Mouse (Mus musculus) myocyte (in vitro differentiated cells): Measurements from ENCODE around the gene Heatr5a. TPM values are rescaled to one million over a fixed set of nuclear protein-coding genes. Genes with fewer than 3 reads are reported as not detected.

Experiments used
- H3K27me3 ChIP-seq: one replicate; pipeline ENCODE4 v1.6.1; 2011; ENCODE audit not compliant: control insufficient read depth, insufficient read depth, insufficient read length
- H3K36me3 ChIP-seq: one replicate; pipeline ENCODE4 v1.6.1; 2011; ENCODE audit not compliant: control insufficient read depth, insufficient read depth
- H3K4me2 ChIP-seq: one replicate; pipeline ENCODE4 v1.6.1; 2011; ENCODE audit warnings: low read depth, control low read depth
- H3K4me3 ChIP-seq: one replicate; pipeline ENCODE4 v1.5.1; 2011; ENCODE audit warnings: mild to moderate bottlenecking, control low read depth, moderate library complexity
- H3K79me2 ChIP-seq: one replicate; pipeline ENCODE4 v1.6.1; 2011; ENCODE audit not compliant: control insufficient read depth, insufficient read depth
- H3ac ChIP-seq: one replicate; pipeline ENCODE4 v1.6.1; 2011; ENCODE audit not compliant: control insufficient read depth, insufficient read length
- CEBPB ChIP-seq: IDR thresholded peaks from 2 replicates; pipeline ENCODE4 v1.6.1; 2011; ENCODE audit warnings: mild to moderate bottlenecking, moderate library complexity; ENCODE audit not compliant: poor library complexity, insufficient read depth, severe bottlenecking
- E2F4 ChIP-seq: IDR thresholded peaks from one replicate; pipeline ENCODE4 v1.6.1; 2011; ENCODE audit warnings: mild to moderate bottlenecking, control low read depth, moderate library complexity; ENCODE audit not compliant: insufficient read depth
- MAX ChIP-seq: IDR thresholded peaks from one replicate; pipeline ENCODE4 v1.6.1; 2011; ENCODE audit warnings: low read depth, mild to moderate bottlenecking, control low read depth
- MYOD1 ChIP-seq, 3 experiments: IDR thresholded peaks; one replicate each; pipeline ENCODE4 v1.6.1; 2011; ENCODE audit warnings: control low read depth in 2 of 3, low read depth in 2 of 3, mild to moderate bottlenecking in 2 of 3, moderate library complexity in 1 of 3; ENCODE audit not compliant: insufficient read length in 2 of 3, control insufficient read depth in 1 of 3
- MYOG ChIP-seq, 3 experiments: IDR thresholded peaks; one replicate each; pipeline ENCODE4 v1.6.1; 2011; ENCODE audit warnings: control low read depth in 2 of 3, low read depth in 2 of 3, mild to moderate bottlenecking in 2 of 3; ENCODE audit not compliant: insufficient read length in 2 of 3, control insufficient read depth in 1 of 3, insufficient read depth in 1 of 3
- POLR2A ChIP-seq: IDR thresholded peaks from one replicate; pipeline ENCODE4 v1.6.1; 2011; ENCODE audit warnings: low read depth, mild to moderate bottlenecking, control low read depth, moderate library complexity; ENCODE audit not compliant: insufficient read length
- POLR2AphosphoS2 ChIP-seq: IDR thresholded peaks from one replicate; pipeline ENCODE4 v1.6.1; 2011; ENCODE audit warnings: low read depth, control low read depth; ENCODE audit not compliant: insufficient read length
- REST ChIP-seq: IDR thresholded peaks from one replicate; pipeline ENCODE4 v1.6.1; 2011; ENCODE audit warnings: mild to moderate bottlenecking, control low read depth, moderate library complexity; ENCODE audit not compliant: insufficient read depth, insufficient read length
- SRF ChIP-seq: IDR thresholded peaks from one replicate; pipeline ENCODE4 v1.6.1; 2011; ENCODE audit warnings: low read depth; ENCODE audit not compliant: control insufficient read depth, insufficient read length
- TCF12 ChIP-seq: IDR thresholded peaks from one replicate; pipeline ENCODE4 v1.6.1; 2011; ENCODE audit warnings: mild to moderate bottlenecking, control low read depth; ENCODE audit not compliant: poor library complexity, insufficient read depth, severe bottlenecking
- TCF3 ChIP-seq: IDR thresholded peaks from one replicate; pipeline ENCODE4 v1.6.1; 2011; ENCODE audit warnings: low read depth, control low read depth; ENCODE audit not compliant: insufficient read length
- USF1 ChIP-seq: IDR thresholded peaks from one replicate; pipeline ENCODE4 v1.6.1; 2011; ENCODE audit warnings: low read depth, mild to moderate bottlenecking, control low read depth, moderate library complexity
- polyA plus RNA-seq: library from polyadenylated mRNA; unstranded; fragments of >200 nt; fragmentation: generic; extraction: Trizol; gene quantifications from one replicate; pipeline ENCODE4 v1.2.1, GENCODE M21; 2012; ENCODE audit warnings: missing spikeins

Heatr5a gene
- polyA plus RNA-seq, 1 experiment: 10.3 TPM

GRCm38 (mm10) chr12:51929630-51930029, 41.5 kb downstream of the Heatr5a start:
- no peak overlapping the region for H3ac ChIP-seq
- H3K4me2 ChIP-seq: no peak overlapping the region

DNA sequence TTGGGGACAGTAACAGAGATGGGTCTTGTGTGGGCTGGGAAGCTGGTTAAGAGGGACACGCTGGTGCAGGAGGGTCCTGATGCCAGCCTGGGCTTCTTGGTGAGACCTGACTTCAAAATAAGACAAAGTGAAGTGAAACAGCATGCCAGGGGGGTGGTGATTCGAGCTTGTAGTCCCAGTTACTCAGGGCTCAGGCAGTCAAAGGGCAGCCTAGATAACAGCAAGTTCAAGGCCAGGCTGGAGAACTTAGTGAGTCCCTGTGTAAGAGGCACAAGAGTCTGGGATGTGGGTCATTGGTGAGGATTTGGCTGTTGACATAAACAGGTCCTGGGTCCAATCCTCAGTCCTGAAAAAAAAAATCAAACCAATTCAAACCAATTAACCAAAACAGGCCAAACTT, 53.9 kb downstream of the Heatr5a start:
- TF ChIP-seq E2F4 (no peak), MAX (no peak), MYOG (IDR thresholded peaks at IDR 0.05; ENCODE audit: control insufficient read depth in 1 of 3, insufficient read depth in 1 of 3, insufficient read length in 2 of 3, low read depth in 2 of 3) (no peak), POLR2A (no peak), MYOD1 (IDR thresholded peaks at IDR 0.05; ENCODE audit: control insufficient read depth in 1 of 3, insufficient read length in 2 of 3, low read depth in 2 of 3) (no peak), CEBPB (no peak), REST (no peak), SRF (no peak)
- peaks cover 59% of the 10 kb centered on the region for H3K36me3 ChIP-seq
- no peak overlapping the region for H3K4me2 ChIP-seq
- H3K79me2 ChIP-seq: no peaks in the 10 kb centered on the region
- no peaks in the 10 kb centered on the region for H3K27me3 ChIP-seq
- no peak overlapping the region for H3K4me3 ChIP-seq
- H3ac ChIP-seq: no peak overlapping the region

More at GRCm38 (mm10) chr12:51929630-51930029, 41.5 kb downstream of the Heatr5a start:
- no peaks in the 10 kb centered on the region for H3K79me2 ChIP-seq
- H3K36me3 ChIP-seq: peaks cover 6% of the 10 kb centered on the region
- TF ChIP-seq E2F4 (no peak), TCF3 (no peak), CEBPB (no peak), USF1 (no peak), MYOG (IDR thresholded peaks at IDR 0.05; ENCODE audit: control insufficient read depth in 1 of 3, insufficient read depth in 1 of 3, insufficient read length in 2 of 3, low read depth in 2 of 3) (no peak), REST (no peak), TCF12 (no peak), POLR2AphosphoS2 (no peak), MAX (no peak), POLR2A (no peak), SRF (no peak), MYOD1 (IDR thresholded peaks at IDR 0.05; ENCODE audit: control insufficient read depth in 1 of 3, insufficient read length in 2 of 3, low read depth in 2 of 3) (no peak)
- no peak overlapping the region for H3K4me3 ChIP-seq
- no peaks in the 10 kb centered on the region for H3K27me3 ChIP-seq

DNA sequence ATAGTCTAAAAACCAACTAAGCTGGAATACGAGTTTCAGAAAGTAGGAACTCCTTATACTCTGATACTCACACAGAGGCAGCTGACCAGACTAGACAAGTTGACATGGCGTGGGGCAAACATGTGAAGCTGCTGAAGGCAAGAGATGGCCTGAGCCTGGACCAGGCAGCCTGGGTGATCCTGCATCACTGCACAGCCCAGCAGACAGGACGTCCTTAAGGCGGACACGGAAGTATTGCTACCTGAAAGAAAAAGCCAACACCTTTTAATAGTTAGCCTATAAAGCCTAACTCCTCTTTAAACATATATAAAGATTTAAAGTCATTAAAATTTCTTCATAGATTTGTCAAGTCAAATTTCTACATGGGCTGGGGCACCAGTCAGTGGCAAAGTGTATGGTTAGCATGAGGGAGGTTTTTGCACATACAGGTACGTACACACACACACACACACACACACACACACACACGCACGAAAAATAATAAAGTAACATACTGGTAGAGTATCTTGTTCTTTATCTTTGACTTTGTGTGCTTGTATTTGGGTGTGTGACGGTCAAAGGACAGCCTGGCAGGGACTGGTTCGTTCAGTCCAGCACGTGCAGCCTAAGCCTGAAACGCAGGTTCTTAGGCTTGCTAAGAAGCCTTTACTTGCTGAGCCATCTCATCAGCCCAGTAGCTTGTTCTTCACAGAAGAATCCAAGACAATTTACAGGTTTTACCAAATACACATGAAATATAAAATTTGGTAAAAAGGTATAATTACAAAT, 56.0 kb downstream of the Heatr5a start:
- Histone ChIP-seq H3K79me2 (no peaks in the 10 kb centered on the region), H3ac (no peak overlapping the region), H3K4me3 (no peak overlapping the region), H3K36me3 (peaks cover 68% of the 10 kb centered on the region), H3K27me3 (no peaks in the 10 kb centered on the region), H3K4me2 (no peak overlapping the region)
- TF ChIP-seq CEBPB (no peak), MYOG (IDR thresholded peaks at IDR 0.05; ENCODE audit: control insufficient read depth in 1 of 3, insufficient read depth in 1 of 3, insufficient read length in 2 of 3, low read depth in 2 of 3) (no peak), POLR2AphosphoS2 (no peak), MAX (no peak), USF1 (no peak), TCF3 (no peak)

GRCm38 (mm10) chr12:51909202-51909601, 61.9 kb downstream of the Heatr5a start:
- Histone ChIP-seq H3K27me3 (no peaks in the 10 kb centered on the region), H3K36me3 (peaks cover 47% of the 10 kb centered on the region), H3K4me2 (no peak overlapping the region), H3K4me3 (no peak overlapping the region), H3K79me2 (no peaks in the 10 kb centered on the region), H3ac (no peak overlapping the region)
- TF ChIP-seq E2F4 (no peak), TCF3 (no peak), USF1 (no peak)

- no peaks in the 10 kb centered on the region for H3K79me2 ChIP-seq
- H3K36me3 ChIP-seq: peaks cover 33% of the 10 kb centered on the region
- H3K27me3 ChIP-seq: no peaks in the 10 kb centered on the region
- H3ac ChIP-seq: no peak overlapping the region
- no peak for TF ChIP-seq MYOG (IDR thresholded peaks at IDR 0.05; ENCODE audit: control insufficient read depth in 1 of 3, insufficient read depth in 1 of 3, insufficient read length in 2 of 3, low read depth in 2 of 3)
- no peak for TF ChIP-seq CEBPB
- no peak for TF ChIP-seq TCF12
- no peak for TF ChIP-seq USF1
- no peak overlapping the region for H3K4me3 ChIP-seq
- H3K4me2 ChIP-seq: no peak overlapping the region
Measured at GRCm38 (mm10) chr12:51907543-51907942, 63.6 kb downstream of the Heatr5a start.
